Mouse (Mus musculus): ENCODE measurements around the gene Pyroxd1. TPM values are rescaled to one million over a fixed set of nuclear protein-coding genes. Genes with fewer than 3 reads are reported as not detected.
A peak's percentile ranks its signal among the peaks of the same experiment; 100 is the strongest.

The Pyroxd1 gene
- total and polyA plus RNA-seq, 3 experiments = 3.5 to 12.3 (median 7.7) TPM

DNA sequence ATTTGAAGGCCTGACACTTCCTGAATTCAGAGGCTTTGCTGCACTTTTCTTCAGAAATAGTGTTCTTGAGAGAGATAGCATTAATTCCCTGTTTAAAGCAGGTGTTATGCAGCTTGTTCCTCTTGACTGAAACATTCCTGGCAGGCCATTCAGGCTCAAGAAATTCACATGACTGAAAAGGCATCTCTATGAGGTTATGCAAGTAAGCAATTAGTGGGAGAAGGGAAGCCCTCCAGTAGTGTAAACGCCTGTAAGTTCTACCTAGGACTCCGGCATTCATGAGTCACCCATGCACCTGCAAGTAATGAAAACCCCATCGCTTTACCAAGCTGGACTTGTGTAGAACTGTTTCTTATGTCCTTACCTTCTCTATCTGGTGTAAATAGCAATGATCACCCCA is 24.1 kb downstream of the Pyroxd1 start:
- no peak for DNase-seq

DNA sequence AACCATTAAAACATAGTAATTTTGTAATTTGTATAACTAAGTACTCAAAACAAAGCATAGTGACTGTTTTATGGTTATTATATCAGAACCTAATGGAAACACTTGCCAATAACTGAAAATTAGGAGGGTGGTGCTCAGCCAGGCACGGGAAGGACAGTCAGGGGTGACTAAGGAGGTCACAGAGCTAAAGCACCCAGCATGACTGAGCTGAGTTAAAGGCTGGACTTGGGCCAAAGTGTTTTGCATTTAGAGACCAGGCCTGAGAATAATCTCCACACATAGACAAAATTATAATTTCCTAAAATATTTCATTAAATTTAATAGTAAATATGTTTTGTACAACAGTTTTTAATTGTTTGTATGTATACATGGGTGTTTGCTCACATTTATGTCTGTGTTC is 31.6 kb downstream of the Pyroxd1 start:
- DNase-seq = peak; percentile 7

DNA sequence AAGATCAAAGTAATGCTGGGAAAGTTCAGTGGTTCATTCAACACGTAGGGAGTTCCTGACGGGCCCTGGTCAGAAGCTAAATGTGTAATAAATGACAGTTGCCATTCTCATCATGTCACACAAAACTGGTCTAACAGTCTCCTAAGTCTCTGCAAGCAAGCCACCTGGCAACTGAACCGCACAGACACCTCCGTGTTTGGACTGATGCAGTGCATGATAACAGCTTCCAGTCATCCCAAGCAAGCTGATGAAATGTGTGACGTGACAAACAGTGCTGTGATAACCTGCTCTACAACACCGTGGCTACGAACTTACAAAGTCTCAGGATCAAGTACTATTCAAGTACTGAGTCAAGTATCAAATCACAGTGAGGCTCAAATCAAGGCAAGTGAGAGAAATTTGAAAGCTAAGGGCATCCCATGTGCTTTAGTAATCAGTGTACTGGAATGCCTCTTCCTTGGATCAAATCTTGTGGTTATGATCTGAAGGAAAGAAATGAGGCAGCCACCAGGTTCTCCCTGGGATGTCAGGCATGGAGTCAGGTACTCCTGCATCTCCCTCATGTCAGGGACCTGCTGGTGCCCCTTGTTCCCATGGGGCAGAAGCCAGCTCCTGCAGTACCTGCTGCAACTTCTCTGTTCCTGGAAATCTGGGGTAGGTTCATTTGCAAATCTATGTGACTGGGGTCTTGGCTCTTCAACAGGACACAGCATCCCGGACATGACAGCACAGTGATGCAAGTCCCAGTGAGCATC is 33.3 kb downstream of the Pyroxd1 start:
- no peak for DNase-seq

DNA sequence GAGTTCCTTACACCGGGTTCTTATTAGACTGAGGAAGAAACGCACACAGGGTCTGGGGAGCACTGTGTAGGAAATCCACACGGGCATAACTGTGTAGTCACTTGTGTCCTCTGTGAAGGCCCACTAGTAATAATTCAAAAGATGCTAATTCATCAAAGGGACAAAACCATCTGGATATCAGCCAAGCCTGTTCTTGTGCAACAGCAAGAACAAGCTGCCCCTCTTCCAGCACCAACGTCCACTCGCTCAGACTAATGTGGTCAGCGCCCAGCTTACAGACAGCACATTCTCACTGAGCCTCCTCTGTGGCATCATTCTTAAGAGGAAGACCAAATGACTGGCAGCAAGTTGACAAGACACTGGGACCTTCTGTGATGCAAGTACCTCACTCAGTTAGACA is 34.5 kb downstream of the Pyroxd1 start:
- DNase-seq = peak; percentile 9

DNA sequence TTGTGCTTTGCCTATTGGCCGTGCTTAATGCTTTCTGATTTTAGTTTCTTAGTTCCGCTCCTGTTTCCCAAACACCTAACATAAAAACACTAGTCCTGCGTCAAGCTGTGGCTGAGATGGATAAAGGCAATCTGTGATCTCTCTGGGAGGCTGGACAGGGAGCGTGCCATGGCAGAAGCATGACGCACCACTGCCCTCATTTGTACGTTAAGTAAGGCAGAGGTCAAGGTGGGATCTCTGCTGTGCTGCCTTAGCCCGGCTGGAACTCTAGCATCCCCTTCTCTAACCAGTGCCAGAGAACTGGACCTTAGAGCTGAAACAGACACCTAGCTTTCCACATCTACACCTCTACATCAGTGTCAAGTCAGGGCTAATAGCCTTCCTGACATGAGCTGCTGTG is 36.2 kb downstream of the Pyroxd1 start:
- no peak for DNase-seq

DNA sequence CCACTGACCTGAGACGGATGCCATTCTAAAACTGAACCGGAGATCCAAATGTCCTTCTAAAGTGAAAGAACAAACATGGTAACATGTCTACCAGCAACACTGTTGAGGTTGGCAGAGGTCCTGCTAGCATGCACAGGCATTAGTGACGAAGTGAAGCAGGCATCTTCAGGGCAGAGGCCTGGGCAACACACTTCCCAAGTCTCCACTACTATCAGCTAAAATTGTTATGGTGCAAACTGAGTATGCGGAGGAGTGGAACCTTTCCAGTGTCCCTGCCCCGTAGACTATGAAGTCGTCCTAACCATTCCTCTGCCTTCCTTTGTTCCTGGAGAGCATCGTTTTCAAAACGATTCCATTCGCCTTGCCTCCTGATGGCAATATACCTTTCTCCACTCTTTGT is 39.1 kb downstream of the Pyroxd1 start:
- DNase-seq = no peak

DNA sequence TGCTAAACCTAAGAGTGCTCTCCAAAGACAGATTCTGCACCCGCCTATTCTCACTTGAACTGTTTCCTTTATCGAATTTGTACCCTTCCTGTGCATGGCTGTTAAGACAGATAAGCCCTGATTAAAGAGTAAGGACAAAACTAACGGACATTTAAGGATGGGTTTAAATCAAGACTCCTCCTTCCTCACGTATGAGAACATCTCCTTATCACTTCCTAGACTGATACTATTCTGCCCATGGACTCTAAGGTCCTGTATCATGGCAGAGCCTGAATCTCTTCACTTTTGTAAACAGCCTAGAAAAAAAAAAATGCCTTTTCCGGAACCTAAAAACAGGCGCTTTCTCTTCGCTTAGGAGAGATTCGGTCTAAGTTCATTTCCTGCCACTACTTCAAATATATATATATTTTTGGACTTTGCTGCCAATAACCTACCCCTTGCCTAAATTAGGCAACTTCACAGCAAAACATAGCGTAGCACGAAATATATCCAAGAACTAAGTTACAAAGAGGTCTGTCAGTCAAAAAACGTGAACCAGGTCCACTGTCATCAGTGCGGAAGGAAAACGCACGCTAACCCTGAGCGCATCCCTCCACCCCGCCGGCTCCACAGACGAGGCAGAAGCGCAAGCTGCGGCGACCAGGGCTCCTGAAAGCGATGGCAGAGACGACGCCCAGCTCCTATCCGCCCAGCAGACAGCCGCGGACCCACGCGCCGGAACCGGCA is 41.0 kb downstream of the Pyroxd1 start:
- DNase-seq = no peak

DNA sequence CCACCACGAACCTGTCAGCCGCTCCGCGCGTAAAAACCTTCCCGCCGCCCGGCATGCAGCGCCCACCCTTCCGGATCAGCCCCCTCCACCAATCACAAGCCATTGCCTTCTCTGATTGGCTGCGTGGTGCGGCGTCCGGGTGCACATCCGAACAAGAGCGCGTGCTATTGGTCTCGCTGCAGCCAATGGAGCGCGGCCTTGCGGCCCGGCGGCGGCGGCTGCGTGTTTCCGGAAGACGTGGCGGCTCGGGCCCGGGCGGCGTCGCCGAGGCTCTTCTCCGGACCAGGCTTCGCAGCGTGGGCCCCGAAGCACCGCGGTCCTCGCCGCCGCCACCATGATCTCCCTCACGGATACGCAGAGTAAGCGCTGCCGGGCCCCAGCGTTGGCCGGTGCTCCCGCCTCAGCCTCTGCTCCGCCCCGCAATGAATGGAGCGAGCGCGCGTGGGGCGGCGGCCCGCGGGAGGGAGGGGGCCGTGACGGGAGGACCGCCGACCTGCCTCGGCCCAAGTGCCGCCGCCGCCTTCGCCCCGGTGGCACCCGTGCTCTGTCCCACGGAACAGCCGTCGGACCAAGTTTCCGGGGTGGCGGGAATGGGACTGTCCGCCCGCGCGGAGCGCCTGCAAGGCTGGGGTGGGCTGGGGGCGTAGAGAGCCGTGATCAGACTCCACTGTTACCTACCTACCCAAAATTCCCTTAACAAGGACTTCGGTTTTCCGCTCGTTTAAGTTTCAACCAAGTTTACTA is 41.7 kb downstream of the Pyroxd1 start, which contains the start of the genes Recql and Golt1b:
Recql (minus strand) TSS at position 77 of the 744 bp plus-strand sequence.
Golt1b (plus strand) TSS at position 211 of the 744 bp plus-strand sequence.
- peak; percentile 99 for DNase-seq

DNA sequence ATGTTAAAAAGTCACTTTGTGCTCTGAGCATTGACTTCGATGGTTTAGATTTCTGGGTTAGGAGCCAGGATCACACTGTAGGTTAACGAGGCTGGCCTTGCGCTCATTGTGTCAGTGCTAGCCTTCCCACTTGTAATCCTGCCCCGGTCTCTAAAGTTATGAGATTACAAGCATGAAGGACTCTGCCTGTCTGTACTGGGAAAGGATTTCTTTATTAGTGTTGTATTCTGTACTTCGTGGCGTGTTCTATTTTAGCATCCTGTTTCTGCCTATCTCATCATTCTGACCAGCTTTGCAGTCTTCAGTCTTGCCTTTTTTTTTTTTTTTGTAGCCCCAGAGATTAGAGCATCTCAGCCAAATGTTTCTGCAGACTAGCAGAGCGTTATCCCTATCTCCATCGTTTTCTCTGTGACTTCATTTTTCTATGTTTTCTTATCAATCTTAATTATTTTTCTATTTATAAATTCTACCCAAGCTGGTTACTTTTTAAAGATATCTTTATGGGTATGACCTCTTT is 42.4 kb downstream of the Pyroxd1 start:
- no peak for DNase-seq

DNA sequence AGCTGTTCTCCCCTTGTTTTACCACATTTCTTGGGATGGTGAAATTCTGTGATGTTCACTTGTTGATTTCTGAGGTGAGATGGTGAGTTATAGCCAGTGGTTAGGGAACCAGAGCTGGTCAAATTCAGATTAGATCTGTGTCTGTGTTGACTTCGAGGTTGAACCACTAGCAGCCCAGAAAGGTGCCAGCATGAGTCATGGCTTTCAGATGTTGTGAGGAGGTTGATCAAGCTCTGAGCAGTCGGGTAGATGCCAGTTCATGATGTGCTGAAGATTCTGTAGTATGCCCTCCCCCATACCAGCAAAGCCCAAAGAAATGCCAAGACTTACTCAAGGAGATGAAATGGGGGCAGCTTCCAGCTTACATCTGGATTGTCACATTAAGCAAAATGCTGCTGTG is 43.6 kb downstream of the Pyroxd1 start:
- DNase-seq = no peak

DNA sequence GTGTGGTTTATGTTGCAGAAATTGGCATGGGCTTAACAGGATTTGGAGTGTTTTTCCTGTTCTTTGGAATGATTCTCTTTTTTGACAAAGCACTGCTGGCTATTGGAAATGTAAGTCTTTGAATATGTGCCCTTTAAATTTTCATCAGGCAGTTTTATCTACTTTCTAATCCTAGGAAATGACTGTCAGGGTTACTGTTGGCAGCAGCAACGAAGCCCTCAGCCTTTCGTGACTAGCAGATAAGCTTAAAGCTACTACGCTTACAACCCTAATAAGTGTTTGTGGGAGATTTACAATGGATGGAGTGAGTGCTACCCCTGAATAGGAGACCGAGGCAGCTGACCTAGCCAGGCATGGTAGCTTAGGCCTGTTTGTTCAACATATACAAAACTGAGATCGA is 46.9 kb downstream of the Pyroxd1 start:
- no peak for DNase-seq

DNA sequence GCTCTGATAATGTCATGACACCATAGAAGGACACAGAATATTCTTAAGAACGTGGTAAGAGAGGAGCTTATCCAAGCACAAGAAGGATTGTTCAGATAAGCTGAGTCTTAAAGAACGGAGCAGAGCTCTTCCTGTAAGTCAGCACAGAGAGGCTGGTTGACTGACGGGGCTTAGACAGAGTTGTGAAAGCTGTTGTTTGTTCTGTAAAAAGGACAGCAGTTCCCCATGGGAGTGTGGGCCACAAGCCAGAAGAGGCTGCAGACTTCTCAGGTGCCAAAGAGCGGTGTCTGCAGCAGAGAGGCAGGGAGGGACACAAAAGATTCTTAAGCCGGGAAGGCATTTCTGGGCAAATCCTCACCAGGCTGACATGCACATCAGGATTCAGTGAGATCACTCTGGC is 49.2 kb downstream of the Pyroxd1 start:
- no peak for DNase-seq

DNA sequence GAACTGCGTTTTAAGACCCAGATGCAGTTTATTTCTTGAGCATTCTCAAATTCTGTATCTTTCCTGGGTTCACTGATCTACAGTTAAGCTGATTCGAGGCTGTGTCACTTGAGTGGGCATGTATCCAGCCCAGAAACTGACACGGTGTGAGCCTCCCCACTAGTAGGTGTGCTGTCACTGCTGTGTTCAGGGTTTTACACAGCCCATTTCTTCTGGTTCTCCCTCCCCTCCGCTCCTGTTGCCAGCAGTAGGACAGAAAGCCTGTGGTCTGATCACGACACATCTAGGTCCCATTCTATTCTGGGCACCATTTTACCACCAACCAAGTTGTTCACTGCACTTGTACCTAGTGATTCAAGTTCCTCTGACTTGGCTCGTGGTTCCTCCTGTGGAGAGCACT is 50.3 kb downstream of the Pyroxd1 start:
- DNase-seq = no peak

DNA sequence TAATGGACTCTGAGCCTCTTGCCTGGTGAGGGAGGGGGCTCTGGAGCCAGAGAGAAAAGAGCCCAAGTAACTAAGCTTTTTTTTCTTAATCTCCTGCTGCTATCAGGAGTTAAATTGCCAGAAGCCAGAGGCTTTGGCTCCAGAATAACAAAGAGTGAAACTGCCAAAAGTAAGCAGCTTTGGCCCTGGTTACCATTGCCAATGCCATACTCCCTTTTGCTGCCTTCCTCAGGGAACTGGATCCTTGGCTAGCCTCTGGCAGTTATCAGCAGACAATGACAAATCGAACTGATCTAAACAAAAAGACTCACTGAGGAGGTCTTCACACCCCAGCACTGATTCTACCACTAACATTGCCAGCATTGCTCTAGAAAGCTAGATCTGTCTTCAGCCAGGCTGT is 65.7 kb downstream of the Pyroxd1 start:
- DNase-seq = no peak

Other genes starting within 250 kb of the Pyroxd1 start
- not detected for gene Slco1a6, start 137.1 kb upstream of the Pyroxd1 start, total RNA-seq (2021)
- not detected in 2 replicates for gene Slco1a6, start 137.1 kb upstream of the Pyroxd1 start, polyA plus RNA-seq (2012; rRNA removed)
- not detected for gene Iapp, start 47.2 kb upstream of the Pyroxd1 start, total RNA-seq (2021)
- not detected in 2 replicates for gene Iapp, start 47.2 kb upstream of the Pyroxd1 start, polyA plus RNA-seq (2012; rRNA removed)
- not detected for gene Slco1a5, start 22.7 kb upstream of the Pyroxd1 start, total RNA-seq (2021)
- not detected in 2 replicates for gene Slco1a5, start 22.7 kb upstream of the Pyroxd1 start, polyA plus RNA-seq (2012; rRNA removed)
- gene Recql, start 41.4 kb downstream of the Pyroxd1 start, total RNA-seq (2021) = 10 to 100 TPM in 1 of 2 experiments, 1 to 10 TPM in 1; 9.6 to 16.1 TPM
- 1.5 and 2.1 TPM in 2 replicates for gene Recql, start 41.4 kb downstream of the Pyroxd1 start, polyA plus RNA-seq (2012; rRNA removed)
- gene Golt1b, start 41.6 kb downstream of the Pyroxd1 start, total RNA-seq (2021) = 10 to 100 TPM; 38.1 to 39.1 TPM
- 2.6 and 3.7 TPM in 2 replicates for gene Golt1b, start 41.6 kb downstream of the Pyroxd1 start, polyA plus RNA-seq (2012; rRNA removed)
- under 1 TPM; 0.17 to 0.49 TPM for gene Spx, start 67.8 kb downstream of the Pyroxd1 start, total RNA-seq (2021)
- 0.30 and 0.42 TPM in 2 replicates for gene Spx, start 67.8 kb downstream of the Pyroxd1 start, polyA plus RNA-seq (2012; rRNA removed)
- gene Gys2, start 127.5 kb downstream of the Pyroxd1 start, total RNA-seq (2021) = 10 to 100 TPM in 1 of 2 experiments, 1 to 10 TPM in 1; 9.8 to 18.5 TPM
- 2.5 and 3.0 TPM in 2 replicates for gene Gys2, start 127.5 kb downstream of the Pyroxd1 start, polyA plus RNA-seq (2012; rRNA removed)
- gene Ldhb, start 162.3 kb downstream of the Pyroxd1 start, total RNA-seq (2021) = 100 to 1,000 TPM; 222 to 343 TPM
- 39.7 and 47.7 TPM in 2 replicates for gene Ldhb, start 162.3 kb downstream of the Pyroxd1 start, polyA plus RNA-seq (2012; rRNA removed)
- gene Kcnj8, start 226.0 kb downstream of the Pyroxd1 start, total RNA-seq (2021) = 10 to 100 TPM in 1 of 2 experiments, 1 to 10 TPM in 1; 6.4 to 12.1 TPM
- gene Kcnj8, start 226.0 kb downstream of the Pyroxd1 start, polyA plus RNA-seq (2012; rRNA removed) = 5.6 and 7.6 TPM in 2 replicates